Mouse (Mus musculus) kidney, adult 11 months (tissue): ENCODE results near the gene Ubap1l.
A peak's percentile ranks its signal among the peaks of the same experiment; 100 is the strongest.

Experiments used
- DNase-seq: peaks from one replicate; pipeline ENCODE4 v3.0.0; 2022

The Ubap1l gene

DNA sequence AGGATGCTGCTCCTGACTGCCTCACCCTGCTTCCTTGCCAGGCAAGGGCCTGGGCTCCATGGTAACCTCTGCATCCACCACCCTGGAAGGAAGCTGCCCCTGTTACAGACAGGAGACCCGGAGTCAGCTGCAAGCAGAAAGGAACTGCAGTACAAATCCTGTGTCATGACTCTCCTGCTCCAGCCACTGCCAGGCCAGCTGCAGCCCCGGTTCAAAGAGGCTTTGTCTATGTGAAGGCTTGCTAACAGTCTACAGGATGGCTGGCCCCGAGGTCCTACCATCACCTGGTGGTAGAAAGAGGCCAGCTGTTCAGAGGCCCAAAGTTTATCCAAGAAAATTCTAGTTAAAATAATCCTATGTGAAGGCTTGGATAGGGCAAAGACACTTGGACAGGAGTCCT is 50.5 kb downstream of the Ubap1l start:
- no peak for DNase-seq

DNA sequence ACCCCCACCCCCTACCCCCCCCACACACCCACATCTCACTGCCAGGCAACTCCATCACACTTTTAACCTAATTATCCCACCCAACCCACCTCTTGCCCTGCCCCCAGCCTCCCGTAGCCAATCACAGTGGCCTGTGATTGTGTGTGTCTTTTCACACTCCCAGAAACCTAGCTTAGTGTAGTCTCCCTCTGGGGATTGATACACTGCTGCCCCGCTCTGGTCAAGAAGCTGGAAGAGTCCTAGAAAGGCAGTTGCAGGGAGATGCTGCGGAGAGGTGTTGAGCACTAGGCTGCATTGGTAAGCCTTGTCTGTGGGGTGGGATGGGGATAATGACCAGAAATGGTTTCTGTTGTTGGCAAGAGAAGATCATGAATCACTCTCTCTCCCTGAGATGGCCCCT is 56.9 kb downstream of the Ubap1l start:
- no peak for DNase-seq

DNA sequence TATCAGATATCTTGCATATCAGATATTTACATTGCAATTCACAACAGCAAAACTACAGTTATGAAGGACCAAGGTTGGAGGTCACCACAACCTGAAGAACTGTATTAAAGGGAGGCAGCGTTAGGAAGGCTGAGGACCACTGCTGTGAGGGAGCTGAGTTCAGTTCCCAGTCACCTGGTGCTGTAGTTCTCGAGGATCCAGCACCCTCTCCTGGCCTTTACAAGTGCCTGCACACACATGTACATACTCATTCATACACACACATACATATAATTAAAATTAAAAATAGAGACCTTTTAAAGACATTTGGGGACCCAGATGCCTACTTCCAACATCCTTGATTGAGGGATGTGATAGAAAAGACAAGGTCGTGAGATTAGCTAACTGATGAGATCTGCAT is 58.8 kb downstream of the Ubap1l start:
- DNase-seq = no peak

DNA sequence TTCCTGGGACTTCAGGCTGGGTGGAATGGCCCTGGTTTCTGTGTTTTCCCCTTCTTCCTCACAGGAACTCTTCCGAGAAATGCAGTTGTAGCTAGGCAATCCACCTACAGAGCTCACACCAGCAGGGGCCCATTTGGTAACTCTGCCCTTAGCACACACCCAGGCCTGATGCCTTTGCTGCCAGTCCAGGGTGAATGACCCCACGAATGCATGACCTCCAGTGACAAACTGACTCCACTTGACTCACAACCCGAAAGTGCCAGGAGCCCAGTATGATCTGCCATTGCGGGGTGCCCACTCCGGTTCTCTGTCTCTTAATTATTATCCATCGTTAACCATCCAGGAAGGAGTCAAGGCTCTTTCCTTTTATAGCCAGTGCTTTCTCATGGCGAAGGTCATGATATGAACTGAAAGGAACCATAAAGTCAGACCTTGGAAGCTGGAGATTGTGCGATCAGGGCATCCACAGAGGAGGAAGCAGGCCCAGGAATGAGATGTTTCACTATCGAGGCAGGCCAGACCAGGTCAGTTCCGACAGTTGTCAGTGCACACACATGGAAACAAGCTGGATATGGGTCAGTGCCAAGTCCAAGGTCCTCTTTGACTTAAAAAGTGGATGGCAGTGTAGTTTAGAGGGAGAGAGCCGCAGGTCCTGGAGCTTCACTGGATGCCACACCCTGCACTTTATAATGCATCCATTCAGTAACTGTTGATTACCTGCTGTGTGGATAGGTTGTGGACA is 62.1 kb downstream of the Ubap1l start, which contains the start of gene Slc51b:
TSS of gene Slc51b (minus strand) at position 196 of the 742 bp plus-strand sequence.
- peak; percentile 84 for DNase-seq

DNA sequence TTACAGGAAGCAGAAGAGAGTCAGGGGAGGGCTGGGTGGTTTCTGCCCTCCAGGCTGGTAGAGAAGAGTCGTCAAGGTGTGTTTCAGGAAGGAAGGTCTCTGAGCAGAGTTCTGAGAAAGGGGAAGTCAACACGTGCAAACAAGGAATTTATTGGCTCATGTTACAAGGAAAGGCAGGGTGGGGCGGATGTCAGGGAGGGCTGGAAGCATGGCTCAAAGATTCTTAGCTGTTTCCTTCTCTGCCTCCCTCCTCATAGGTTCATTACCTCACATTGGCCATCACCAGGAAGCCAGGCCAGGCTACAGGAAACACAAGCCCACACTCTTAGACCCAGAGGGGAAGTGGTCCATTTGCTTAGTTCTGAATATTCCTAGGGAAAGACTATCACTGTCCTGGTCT is 63.6 kb downstream of the Ubap1l start:
- no peak for DNase-seq

DNA sequence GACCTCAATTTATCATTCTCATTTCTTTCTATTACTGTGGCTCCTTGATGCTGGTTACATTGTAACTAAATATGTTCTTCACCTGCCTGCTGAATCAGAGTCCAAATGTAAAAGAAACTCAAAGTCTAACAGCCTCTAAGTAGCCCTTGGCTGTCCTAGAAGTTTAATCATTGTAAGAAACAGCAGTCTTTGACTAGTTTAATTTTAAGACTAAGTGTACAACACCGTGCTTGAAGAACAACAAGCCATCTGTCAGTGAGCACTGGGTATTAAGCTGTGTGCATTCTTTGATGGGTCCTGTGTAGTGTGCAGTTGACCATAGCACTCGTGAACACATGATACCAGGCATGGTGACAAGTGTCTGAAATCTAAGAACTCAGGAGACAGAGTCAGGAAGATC is 66.7 kb downstream of the Ubap1l start:
- peak; percentile 53 for DNase-seq

DNA sequence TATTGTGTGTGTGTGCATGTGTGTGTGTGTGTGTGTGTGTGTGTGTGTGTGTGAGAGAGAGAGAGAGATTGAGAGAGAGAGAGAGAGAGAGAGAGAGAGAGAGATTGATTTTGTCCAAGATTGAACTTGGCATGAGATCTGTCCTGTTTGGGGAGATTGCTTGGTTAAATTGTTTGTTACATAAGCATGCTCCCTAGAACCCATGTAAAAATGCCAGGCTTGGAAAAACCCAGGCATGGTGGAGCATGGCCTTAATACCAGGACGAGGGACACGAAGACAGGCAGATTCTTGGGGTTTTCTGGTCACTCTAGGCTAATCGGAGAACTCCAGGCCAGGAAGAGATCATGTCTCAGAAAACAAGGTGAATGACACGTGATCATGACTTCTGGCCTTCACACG is 67.2 kb downstream of the Ubap1l start:
- DNase-seq = no peak
